Mouse (Mus musculus) lung, adult 2 months (tissue): ENCODE results near the gene Neto2. TPM values are rescaled to one million over a fixed set of nuclear protein-coding genes. Genes with fewer than 3 reads are reported as not detected.
"Not testable (repeated sequence)": the region's sequence is repeated elsewhere in the genome, so short reads cannot be mapped to it uniquely, and the experiment has no call there.

Experiments used
- DNase-seq: peaks from one replicate; pipeline ENCODE4 v3.0.0; 2022
- H3K4me1 ChIP-seq: fragments of 200-500 bp; 2 replicates; pipeline ENCODE4 v1.6.1; 2011; ENCODE audit warnings: low read length; ENCODE audit not compliant: control insufficient read depth, insufficient read depth
- H3K4me3 ChIP-seq: fragments of 200-500 bp; replicated peaks from 2 replicates; pipeline ENCODE3; 2011; ENCODE audit warnings: low read depth, mild to moderate bottlenecking, control low read depth, low read length; ENCODE audit errors: extremely low read depth
- CTCF ChIP-seq: fragments of 200-500 bp; IDR thresholded peaks from 2 replicates; pipeline ENCODE4 v1.5.1; 2011; ENCODE audit warnings: mild to moderate bottlenecking, low read length, control low read depth; ENCODE audit not compliant: insufficient read depth
- POLR2A ChIP-seq: fragments of 200-500 bp; IDR thresholded peaks from 2 replicates; pipeline ENCODE4 v1.6.1; 2011; ENCODE audit warnings: low read depth, mild to moderate bottlenecking, control low read depth, low read length, borderline replicate concordance; ENCODE audit errors: extremely low read depth
- WGBS: fragments of 180-500 bp; shearing (Covaris S2); methylation state at CpG from one replicate; pipeline ENCODE4 v1.1.7; 2018; 5-methylcytosine and 5-hydroxymethylcytosine counted together
- polyA plus RNA-seq: library from polyadenylated mRNA; depleted of rRNA; stranded (reverse); fragments of >200 nt; gene quantifications from 2 replicates; pipeline ENCODE4 v1.2.3, GENCODE M21; 2012

Neto2 gene
- polyA plus RNA-seq, 1 experiment: 0.67 TPM

- TF ChIP-seq POLR2A (no peak), CTCF (no peak)
- 75% methylated on average over 2 of the region's 2 CpGs for WGBS
- H3K4me1 ChIP-seq: no peaks in the 10 kb centered on the region
- DNase-seq: no peak
- H3K4me3 ChIP-seq: no peak overlapping the region
Observed at GRCm38 (mm10) chr8:85651201-85651600, 49.5 kb downstream of the Neto2 start.

- no peak for TF ChIP-seq POLR2A
- Histone ChIP-seq H3K4me3 (no peak overlapping the region), H3K4me1 (no peaks in the 10 kb centered on the region)
- DNase-seq: no peak
Observed at GRCm38 (mm10) chr8:85648553-85648952, 52.2 kb downstream of the Neto2 start.

GRCm38 (mm10) chr8:85644921-85645665 is 55.6 kb downstream of the Neto2 start:
- no peak for TF ChIP-seq CTCF
- no peak for TF ChIP-seq POLR2A
- 73% methylated on average over 4 of the region's 4 CpGs for WGBS
- Histone ChIP-seq H3K4me1 (no peaks in the 10 kb centered on the region), H3K4me3 (no peak overlapping the region)
- DNase-seq: no peak

- no peak overlapping the region for H3K4me3 ChIP-seq
- 67% methylated on average over 6 of the region's 6 CpGs for WGBS
- no peaks in the 10 kb centered on the region for H3K4me1 ChIP-seq
- no peak for DNase-seq
- TF ChIP-seq POLR2A: no peak
Observed at GRCm38 (mm10) chr8:85624450-85624849, 76.3 kb downstream of the Neto2 start.

GRCm38 (mm10) chr8:85623246-85623645 is 77.5 kb downstream of the Neto2 start:
- Histone ChIP-seq H3K4me1 (no peaks in the 10 kb centered on the region), H3K4me3 (no peak overlapping the region)
- WGBS: 85% methylated on average over 5 of the region's 5 CpGs
- TF ChIP-seq CTCF (no peak), POLR2A (no peak)
- no peak for DNase-seq

- no peak for TF ChIP-seq POLR2A
- TF ChIP-seq CTCF: no peak
- WGBS: 87% methylated on average over 3 of the region's 3 CpGs
- DNase-seq: no peak
- no peak overlapping the region for H3K4me3 ChIP-seq
- no peaks in the 10 kb centered on the region for H3K4me1 ChIP-seq
Observed at GRCm38 (mm10) chr8:85618789-85619188, 81.9 kb downstream of the Neto2 start.

- DNase-seq, H3K4me3 ChIP-seq, H3K4me1 ChIP-seq: not testable (repeated sequence)
- 88% methylated on average over 3 of the region's 3 CpGs for WGBS
Observed at GRCm38 (mm10) chr8:85617125-85617524, 83.6 kb downstream of the Neto2 start.

- H3K4me1 ChIP-seq: no peaks in the 10 kb centered on the region
- 67% methylated on average over 2 of the region's 2 CpGs for WGBS
- H3K4me3 ChIP-seq: no peak overlapping the region
- DNase-seq: no peak
- TF ChIP-seq POLR2A: no peak
- TF ChIP-seq CTCF: no peak
Observed at GRCm38 (mm10) chr8:85608836-85609235, 91.9 kb downstream of the Neto2 start.

- TF ChIP-seq POLR2A: no peak
- TF ChIP-seq CTCF: no peak
- DNase-seq: no peak
- Histone ChIP-seq H3K4me3 (no peak overlapping the region), H3K4me1 (no peaks in the 10 kb centered on the region)
Observed at GRCm38 (mm10) chr8:85607804-85608203, 92.9 kb downstream of the Neto2 start.

GRCm38 (mm10) chr8:85606974-85607373 is 93.8 kb downstream of the Neto2 start:
- Histone ChIP-seq H3K4me3 (no peak overlapping the region), H3K4me1 (no peaks in the 10 kb centered on the region)
- TF ChIP-seq POLR2A: no peak
- no peak for TF ChIP-seq CTCF
- no peak for DNase-seq
- WGBS: 84% methylated on average over 1 of the region's 1 CpGs

- Histone ChIP-seq H3K4me1 (no peaks in the 10 kb centered on the region), H3K4me3 (no peak overlapping the region)
- no peak for DNase-seq
- WGBS: 75% methylated on average over 3 of the region's 3 CpGs
- TF ChIP-seq POLR2A (no peak), CTCF (no peak)
Observed at GRCm38 (mm10) chr8:85606561-85606960, 94.2 kb downstream of the Neto2 start.
